Mouse (Mus musculus) gonadal fat pad, adult 2 months (tissue): Measurements from ENCODE around the gene Pnpla2. TPM values are rescaled to one million over a fixed set of nuclear protein-coding genes. Genes with fewer than 3 reads are reported as not detected.

Source experiments
- DNase-seq: peaks from one replicate; pipeline ENCODE4 v3.0.0-alpha.2; 2012; ENCODE audit warnings: low read depth
- polyA plus RNA-seq: library from polyadenylated mRNA; depleted of rRNA; stranded (reverse); fragments of >200 nt; gene quantifications from 2 replicates; pipeline ENCODE4 v1.2.3, GENCODE M21; 2012; rRNA removed

The Pnpla2 gene
- polyA plus RNA-seq, 1 experiment = 1,065 TPM

GRCm38 (mm10) chr7:141483114-141483653, 28.2 kb downstream of the Pnpla2 start:
- no peak for DNase-seq

GRCm38 (mm10) chr7:141484186-141485120, 29.5 kb downstream of the Pnpla2 start:
- DNase-seq = no peak

DNA sequence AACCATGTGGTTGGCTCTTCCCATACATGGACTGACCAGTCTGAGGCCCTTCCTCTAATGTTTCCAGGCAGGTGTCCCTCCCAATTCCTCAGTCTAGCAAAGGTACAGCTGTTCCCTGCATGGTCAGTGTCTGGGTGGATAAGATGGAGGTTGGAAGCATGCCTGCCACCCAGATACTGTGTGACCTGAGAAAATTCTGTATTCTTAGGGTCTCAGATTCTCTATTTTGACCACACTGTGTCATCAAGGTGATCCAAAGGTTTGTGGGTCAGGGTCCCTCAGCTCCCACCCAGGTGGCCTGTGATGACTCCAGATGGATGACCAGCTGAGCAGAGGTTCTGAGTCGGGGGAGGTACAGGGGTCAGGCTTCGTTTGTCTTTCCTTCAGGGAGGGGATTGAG, 30.2 kb downstream of the Pnpla2 start:
- no peak for DNase-seq

- DNase-seq = no peak
Measured at GRCm38 (mm10) chr7:141485606-141486005, 30.6 kb downstream of the Pnpla2 start.

GRCm38 (mm10) chr7:141486239-141486638, 31.2 kb downstream of the Pnpla2 start:
- no peak for DNase-seq

- DNase-seq = no peak
Measured at GRCm38 (mm10) chr7:141487141-141487540, 32.1 kb downstream of the Pnpla2 start.

- DNase-seq = no peak
Measured at GRCm38 (mm10) chr7:141491151-141491550, 36.2 kb downstream of the Pnpla2 start.

DNA sequence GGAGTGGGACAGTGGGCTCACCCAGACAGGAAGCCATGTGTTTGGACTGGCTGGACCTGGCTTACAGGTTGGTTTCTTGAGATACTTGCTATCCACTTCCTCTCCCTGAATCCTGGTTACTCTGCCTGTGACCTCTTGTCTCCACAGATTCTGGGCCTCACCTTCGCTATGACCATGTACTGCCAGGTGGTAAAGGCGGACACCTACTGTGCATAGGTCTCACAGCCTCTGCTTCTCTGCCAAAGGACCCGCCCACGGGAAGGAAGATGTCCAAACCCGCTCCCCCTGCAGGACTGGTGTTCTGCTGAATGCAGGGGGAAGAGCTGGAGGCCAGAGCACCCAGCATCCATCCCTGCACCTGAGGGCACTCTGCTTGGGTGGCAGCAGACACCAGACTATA, 37.7 kb downstream of the Pnpla2 start:
- DNase-seq = no peak

GRCm38 (mm10) chr7:141493729-141494128, 38.7 kb downstream of the Pnpla2 start:
- DNase-seq = no peak

- no peak for DNase-seq
Measured at GRCm38 (mm10) chr7:141495379-141495778, 40.4 kb downstream of the Pnpla2 start.

DNA sequence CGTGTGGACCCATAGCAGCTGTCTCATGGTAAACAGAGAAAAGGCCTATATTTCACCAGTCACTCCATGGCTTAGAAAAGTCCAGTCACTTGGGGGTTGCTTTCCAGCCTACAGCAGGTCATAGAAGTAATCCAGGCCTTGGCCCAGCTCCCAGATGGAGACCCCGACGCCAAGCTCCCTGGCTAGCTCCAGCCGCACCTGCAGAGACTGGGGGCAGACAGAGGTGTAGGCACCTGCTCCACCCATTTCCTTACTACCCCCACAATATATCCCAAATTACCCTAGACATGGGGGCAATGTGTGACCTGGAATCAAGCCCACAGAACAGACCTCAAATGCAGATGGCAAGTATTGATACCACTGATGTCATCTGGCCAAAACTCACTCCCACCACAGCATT, 40.9 kb downstream of the Pnpla2 start:
- no peak for DNase-seq

- DNase-seq = no peak
Measured at GRCm38 (mm10) chr7:141497600-141497999, 42.6 kb downstream of the Pnpla2 start.

DNA sequence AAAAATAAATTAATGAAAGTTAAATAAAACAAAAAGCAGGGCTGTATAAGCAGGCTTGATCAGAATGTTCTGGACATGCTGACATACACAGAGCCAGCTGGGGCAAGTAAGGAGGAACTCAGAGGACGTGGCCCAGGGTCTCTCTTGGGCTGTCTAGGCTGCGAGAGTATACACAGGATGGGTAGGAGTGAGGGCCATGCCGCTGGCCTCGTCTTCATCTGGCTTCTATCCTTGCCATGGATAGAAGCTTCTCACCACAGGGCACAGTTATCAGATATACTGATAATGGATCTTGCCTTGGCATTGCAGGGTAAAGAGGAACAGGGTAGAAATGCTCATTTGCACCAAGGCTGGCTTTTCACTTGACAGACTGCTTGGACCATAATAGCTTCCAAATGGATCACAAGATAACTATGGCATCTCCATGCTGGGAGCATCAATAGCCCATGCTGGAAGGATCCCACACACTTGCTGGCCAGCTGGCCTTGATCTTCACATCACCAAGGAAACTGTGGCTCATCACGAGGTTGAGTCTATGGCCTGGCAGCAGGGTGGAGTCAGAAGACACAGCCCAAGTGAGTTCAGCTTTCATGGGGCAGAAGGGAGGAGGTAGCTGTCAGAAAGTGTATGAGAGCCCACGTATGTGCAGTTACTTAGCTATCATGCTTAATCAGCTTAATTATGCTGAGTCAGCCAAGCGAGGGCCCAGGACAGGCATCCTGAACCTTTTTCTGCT, 47.0 kb downstream of the Pnpla2 start:
- no peak for DNase-seq

GRCm38 (mm10) chr7:141502556-141502905, 47.5 kb downstream of the Pnpla2 start:
- DNase-seq = no peak

GRCm38 (mm10) chr7:141506278-141506677, 51.3 kb downstream of the Pnpla2 start:
- DNase-seq = no peak

GRCm38 (mm10) chr7:141508160-141508559, 53.2 kb downstream of the Pnpla2 start:
- no peak for DNase-seq

- DNase-seq = no peak
Measured at GRCm38 (mm10) chr7:141510196-141510595, 55.2 kb downstream of the Pnpla2 start.

Other genes with a start within 250 kb of the Pnpla2 start
- 13.0 and 13.1 TPM in 2 replicates for gene Lmntd2, start 241.1 kb upstream of the Pnpla2 start, polyA plus RNA-seq
- 60.9 and 68.6 TPM in 2 replicates for gene Rassf7, start 239.3 kb upstream of the Pnpla2 start, polyA plus RNA-seq
- gene Phrf1, start 226.4 kb upstream of the Pnpla2 start, polyA plus RNA-seq = 22.7 and 40.8 TPM in 2 replicates
- 53.6 and 59.7 TPM in 2 replicates for gene Irf7, start 188.7 kb upstream of the Pnpla2 start, polyA plus RNA-seq
- gene Cdhr5, start 178.4 kb upstream of the Pnpla2 start, polyA plus RNA-seq = 3.1 and 16.2 TPM in 2 replicates
- 5.1 and 8.1 TPM in 2 replicates for gene Sct, start 176.1 kb upstream of the Pnpla2 start, polyA plus RNA-seq
- gene Drd4, start 163.2 kb upstream of the Pnpla2 start, polyA plus RNA-seq = 3.9 and 5.1 TPM in 2 replicates
- gene Deaf1, start 127.5 kb upstream of the Pnpla2 start, polyA plus RNA-seq = 18.7 and 18.9 TPM in 2 replicates
- gene Tmem80, start 127.5 kb upstream of the Pnpla2 start, polyA plus RNA-seq = 48.1 and 48.9 TPM in 2 replicates
- 21.5 and 22.3 TPM in 2 replicates for gene Eps8l2, start 116.3 kb upstream of the Pnpla2 start, polyA plus RNA-seq
- 324 and 438 TPM in 2 replicates for gene Taldo1, start 63.0 kb upstream of the Pnpla2 start, polyA plus RNA-seq
- 103 and 109 TPM in 2 replicates for gene Gatd1, start 41.1 kb upstream of the Pnpla2 start, polyA plus RNA-seq
- gene Cend1, start 25.7 kb upstream of the Pnpla2 start, polyA plus RNA-seq = 0.36 and 0.53 TPM in 2 replicates
- 120 TPM in 2 replicates for gene Slc25a22, start 17.3 kb upstream of the Pnpla2 start, polyA plus RNA-seq
- gene Pidd1, start 11.2 kb upstream of the Pnpla2 start, polyA plus RNA-seq = 10.3 and 12.3 TPM in 2 replicates
- gene Rplp2, start 7.8 kb upstream of the Pnpla2 start, polyA plus RNA-seq = 599 and 692 TPM in 2 replicates
- 42.8 and 51.2 TPM in 2 replicates for gene Cracr2b, start 5.9 kb downstream of the Pnpla2 start, polyA plus RNA-seq
- gene Cd151, start 12.2 kb downstream of the Pnpla2 start, polyA plus RNA-seq = 670 and 894 TPM in 2 replicates
- gene Polr2l, start 19.9 kb downstream of the Pnpla2 start, polyA plus RNA-seq = 75.7 and 82.9 TPM in 2 replicates
- 100 and 130 TPM in 2 replicates for gene Tspan4, start 20.0 kb downstream of the Pnpla2 start, polyA plus RNA-seq
- gene Chid1, start 84.7 kb downstream of the Pnpla2 start, polyA plus RNA-seq = 61.9 and 69.0 TPM in 2 replicates
- 49.2 and 64.8 TPM in 2 replicates for gene Ap2a2, start 107.0 kb downstream of the Pnpla2 start, polyA plus RNA-seq
- gene Muc6, start 200.1 kb downstream of the Pnpla2 start, polyA plus RNA-seq = 0.01 and 0.08 TPM in 2 replicates
- gene Muc2, start 235.1 kb downstream of the Pnpla2 start, polyA plus RNA-seq = 2.9 and 5.8 TPM in 2 replicates